Mouse (Mus musculus) stomach, postnatal 0 days (tissue): ENCODE data around the gene Impad1.

Source experiments
- CTCF ChIP-seq: IDR thresholded peaks from 2 replicates; pipeline ENCODE4 v1.5.1; 2016; ENCODE audit warnings: antibody characterized with exemption, low read depth, mild to moderate bottlenecking, moderate library complexity
- EP300 ChIP-seq: optimal IDR thresholded peaks from 2 replicates; pipeline ENCODE3; 2016; ENCODE audit warnings: antibody characterized with exemption

DNA sequence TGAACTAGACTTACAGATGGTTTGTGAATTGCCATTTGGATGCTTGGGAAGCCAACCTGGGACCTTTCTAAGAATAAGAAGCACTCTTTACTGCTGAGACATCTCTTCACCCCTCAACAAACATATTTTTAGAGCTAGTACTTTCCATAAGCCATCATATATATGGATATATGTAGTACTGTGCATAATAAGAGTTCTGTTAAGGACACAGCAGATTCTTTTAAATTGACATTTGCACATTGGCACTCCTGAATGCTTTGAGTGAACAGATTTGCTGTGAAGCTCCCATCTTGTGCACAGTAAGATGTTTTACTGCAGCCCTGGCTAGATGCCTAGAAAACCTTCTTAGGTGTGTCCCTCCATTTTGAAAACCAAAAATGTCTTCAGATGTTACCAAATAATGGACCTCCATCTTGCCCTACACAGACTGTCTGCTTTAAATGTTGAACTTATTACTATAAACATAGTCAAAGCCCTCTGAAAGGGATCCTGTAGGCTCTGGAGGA, 13.8 kb downstream of the Impad1 start:
- TF ChIP-seq CTCF (no peak), EP300 (no peak)
